Comparison of ENCODE assay signal across 16 mouse cellular contexts in genomic region chr16:96529896-96530568, GRCm38 (mm10).
DNase-seq lines count a peak whose midpoint lies in the region; ATAC-seq and TF ChIP-seq lines count a peak whose summit lies in the region.
"Had no signal": no experiment of that assay in that cellular context is flagged by ENCODE, and none has a peak within 500 bp of the region (broad histone marks: within the 10 kb centered on the region; RNA-seq: fewer than 3 reads in every experiment).

No protein-coding gene starts in this region.

- no peak for ATAC-seq in hindbrain, embryonic 11.5 days (ENCODE audit: low FRiP score)
- 0 out of 2 replicates have a peak, but pooled peaks have one; percentile 34 for ATAC-seq in forebrain, postnatal 0 days
- peak; percentile 87 for ATAC-seq in midbrain, embryonic 16.5 days

- H3K27ac ChIP-seq in hindbrain, embryonic 10.5 days, result peak overlapping the region; percentile 62; the same call in 1 of the 2 replicates
- no peak overlapping the region for H3K27ac ChIP-seq in hindbrain, embryonic 11.5 days (ENCODE audit: low read depth, low read length)
- no peak overlapping the region for H3K27ac ChIP-seq in forebrain, postnatal 0 days (ENCODE audit: low read depth, low read length)
- peak overlapping the region; percentile 65 for H3K27ac ChIP-seq in midbrain, embryonic 16.5 days (ENCODE audit: low read length)
- H3K27ac ChIP-seq: embryonic facial prominence, embryonic 15.5 days; layer of hippocampus, adult 2 months; limb, embryonic 13.5 days had no signal

- peaks cover 6% of the 10 kb centered on the region for H3K4me1 ChIP-seq in hindbrain, embryonic 10.5 days (replicated peaks)
- H3K4me1 ChIP-seq in hindbrain, embryonic 11.5 days (replicated peaks; ENCODE audit: control insufficient read depth, insufficient read depth, low read length), result no peaks in the 10 kb centered on the region
- 0 out of 2 replicates have a peak, but pooled peaks cover 5% of the 10 kb centered on the region for H3K4me1 ChIP-seq in forebrain, postnatal 0 days (ENCODE audit: insufficient read depth)
- H3K4me1 ChIP-seq in midbrain, embryonic 16.5 days (ENCODE audit: control insufficient read depth, insufficient read depth, low read length), result peaks cover 6% of the 10 kb centered on the region; the same call in 1 of the 2 replicates
- H3K4me1 ChIP-seq: embryonic facial prominence, embryonic 15.5 days had no signal

- no peak for TF ChIP-seq POLR2A in brain, embryonic 14.5 days (IDR thresholded peaks at IDR 0.05; ENCODE audit: borderline replicate concordance, extremely low read depth, insufficient read depth, insufficient read length, poor library complexity, severe bottlenecking)

- no peak overlapping the region for H3K4me3 ChIP-seq in hindbrain, embryonic 10.5 days
- H3K4me3 ChIP-seq in hindbrain, embryonic 11.5 days (ENCODE audit: low read depth, low read length), result no peak overlapping the region
- no peak overlapping the region for H3K4me3 ChIP-seq in forebrain, postnatal 0 days (ENCODE audit: low read depth, low read length)
- no peak overlapping the region for H3K4me3 ChIP-seq in midbrain, embryonic 16.5 days (ENCODE audit: low read depth, low read length)
- H3K4me3 ChIP-seq: embryonic facial prominence, embryonic 15.5 days; layer of hippocampus, adult 2 months; limb, embryonic 13.5 days had no signal

- H3K9ac ChIP-seq in hindbrain, embryonic 11.5 days (ENCODE audit: low read depth, low read length), result no peak overlapping the region
- H3K9ac ChIP-seq in forebrain, postnatal 0 days, result no peak overlapping the region
- 0 out of 2 replicates have a peak overlapping the region, but pooled peaks have one; percentile 35 for H3K9ac ChIP-seq in midbrain, embryonic 16.5 days (ENCODE audit: low read depth, low read length)
- H3K9ac ChIP-seq: embryonic facial prominence, embryonic 15.5 days; limb, embryonic 13.5 days had no signal

- no peaks in the 10 kb centered on the region for H3K27me3 ChIP-seq in hindbrain, embryonic 10.5 days (ENCODE audit: insufficient read depth, poor library complexity, severe bottlenecking)
- no peaks in the 10 kb centered on the region for H3K27me3 ChIP-seq in hindbrain, embryonic 11.5 days (ENCODE audit: control insufficient read depth, insufficient read depth, low read length)
- no peaks in the 10 kb centered on the region for H3K27me3 ChIP-seq in forebrain, postnatal 0 days (ENCODE audit: insufficient read depth, low read length)
- H3K27me3 ChIP-seq in midbrain, embryonic 16.5 days (ENCODE audit: control insufficient read depth, insufficient read depth, low read depth, low read length), result no peaks in the 10 kb centered on the region
- H3K27me3 ChIP-seq: embryonic facial prominence, embryonic 15.5 days; limb, embryonic 13.5 days had no signal

- no peaks in the 10 kb centered on the region for H3K36me3 ChIP-seq in hindbrain, embryonic 10.5 days
- no peaks in the 10 kb centered on the region for H3K36me3 ChIP-seq in hindbrain, embryonic 11.5 days (ENCODE audit: control insufficient read depth, insufficient read depth, low read length)
- no peaks in the 10 kb centered on the region for H3K36me3 ChIP-seq in forebrain, postnatal 0 days (ENCODE audit: insufficient read depth)
- H3K36me3 ChIP-seq in midbrain, embryonic 16.5 days (ENCODE audit: control insufficient read depth, insufficient read depth, low read length), result no peaks in the 10 kb centered on the region
- H3K36me3 ChIP-seq: embryonic facial prominence, embryonic 15.5 days; limb, embryonic 13.5 days had no signal

- no peaks in the 10 kb centered on the region for H3K9me3 ChIP-seq in hindbrain, embryonic 10.5 days
- no peaks in the 10 kb centered on the region for H3K9me3 ChIP-seq in hindbrain, embryonic 11.5 days (ENCODE audit: control insufficient read depth, low read length)
- no peaks in the 10 kb centered on the region for H3K9me3 ChIP-seq in forebrain, postnatal 0 days (ENCODE audit: low read length)
- H3K9me3 ChIP-seq in midbrain, embryonic 16.5 days (replicated peaks; ENCODE audit: control insufficient read depth, low read length, poor library complexity, severe bottlenecking), result no peaks in the 10 kb centered on the region
- H3K9me3 ChIP-seq: embryonic facial prominence, embryonic 15.5 days; limb, embryonic 13.5 days had no signal

- TF ChIP-seq CTCF in brain, embryonic 14.5 days (IDR thresholded peaks at IDR 0.05; ENCODE audit: borderline replicate concordance, extremely low read depth, insufficient read depth, insufficient read length), result no peak
- TF ChIP-seq CTCF in forebrain, postnatal 0 days (IDR thresholded peaks at IDR 0.05; ENCODE audit: low read depth), result no peak

- H3K4me2 ChIP-seq in hindbrain, embryonic 11.5 days (replicated peaks; ENCODE audit: low read depth, low read length), result no peak overlapping the region
- no peak overlapping the region for H3K4me2 ChIP-seq in forebrain, postnatal 0 days (ENCODE audit: low read depth)
- no peak overlapping the region for H3K4me2 ChIP-seq in midbrain, embryonic 16.5 days (ENCODE audit: low read length)
- H3K4me2 ChIP-seq: embryonic facial prominence, embryonic 15.5 days; limb, embryonic 13.5 days had no signal

- DNase-seq in hindbrain, embryonic 10.5 days (ENCODE audit: low spot score), result no peak
- no peak for DNase-seq in hindbrain, embryonic 11.5 days (ENCODE audit: low spot score)
- DNase-seq in brain, embryonic 14.5 days (ENCODE audit: low read depth), result peak; percentile 71
- no peak for DNase-seq in forebrain, postnatal 0 days
- DNase-seq in heart, adult 8-10 months (ENCODE audit: low spot score), result no peak
- no peak for DNase-seq in ovary, postnatal 36 days (ENCODE audit: low spot score)
- DNase-seq: B cell, adult 2 months; cerebellum, adult 11-12 months; gastrocnemius, postnatal 14 days; kidney, adult 2 months; lung, postnatal 14 days; thymus, postnatal 25 days had no signal

- 74% methylated on average over 9 of the region's 9 CpGs for WGBS in hindbrain, embryonic 10.5 days
- 73% methylated on average over 9 of the region's 9 CpGs for WGBS in hindbrain, embryonic 11.5 days
- WGBS in forebrain, postnatal 0 days, result 43% methylated on average over 9 of the region's 9 CpGs
- WGBS in midbrain, embryonic 16.5 days, result 62% methylated on average over 9 of the region's 9 CpGs

Comparison
In these comparisons a context has a peak if more than half of its experiments do, and no peak if none do; other contexts are left out.
1. H3K27ac ChIP-seq: peak in hindbrain, embryonic 10.5 days (single experiment) and midbrain, embryonic 16.5 days (single experiment); none in hindbrain, embryonic 11.5 days (single experiment) and forebrain, postnatal 0 days (single experiment).